Mouse (Mus musculus): ENCODE results near the gene Taar5.

- TF ChIP-seq CTCF (IDR thresholded peaks at IDR 0.05; ENCODE audit: borderline replicate concordance, insufficient read depth, low read depth, low read length) (no peak), POLR2A (IDR thresholded peaks at IDR 0.05; ENCODE audit: borderline replicate concordance, insufficient read depth, low read length) (no peak)
These were observed 32.9 kb upstream of the Taar5 start for GRCm38 (mm10) chr10:23937613-23938012.

Data from cerebellum, adult 2 months (tissue).